Mouse (Mus musculus) liver, embryonic 11.5 days (tissue): ENCODE measurements around the gene Sox5. TPM values are rescaled to one million over a fixed set of nuclear protein-coding genes. Genes with fewer than 3 reads are reported as not detected.

ENCODE experiments used
- ATAC-seq: fragments of 200-750 bp; cut with Nextera tagmentation; replicated peaks from 2 replicates; pipeline ENCODE4 v1.8.0; 2017; ENCODE audit warnings: moderate number of reproducible peaks, mild to moderate bottlenecking, moderate TSS enrichment, moderate library complexity; ENCODE audit not compliant: low FRiP score
- DNase-seq: peaks from one replicate; pipeline ENCODE4 v3.0.0-alpha.2; 2017; ENCODE audit warnings: low spot score
- H3K27ac ChIP-seq: fragments of 300-500 bp; sonication (generic); 2 replicates; pipeline ENCODE4 v1.5.1; 2014; ENCODE audit warnings: mild to moderate bottlenecking, low read depth, low read length, control low read depth
- H3K27me3 ChIP-seq: fragments of 300-500 bp; sonication (generic); replicated peaks from 2 replicates; pipeline ENCODE4 v1.6.1; 2014; ENCODE audit warnings: low read length, mixed read lengths; ENCODE audit not compliant: control insufficient read depth, insufficient read depth
- H3K36me3 ChIP-seq: fragments of 300-500 bp; sonication (generic); 2 replicates; pipeline ENCODE4 v1.6.1; 2014; ENCODE audit warnings: mild to moderate bottlenecking, low read length, moderate library complexity, mixed read lengths; ENCODE audit not compliant: control insufficient read depth, insufficient read depth
- H3K4me1 ChIP-seq: fragments of 300-500 bp; sonication (generic); replicated peaks from 2 replicates; pipeline ENCODE4 v1.6.1; 2014; ENCODE audit warnings: low read length, mixed read lengths; ENCODE audit not compliant: control insufficient read depth, insufficient read depth
- H3K4me2 ChIP-seq: fragments of 300-500 bp; sonication (generic); 2 replicates; pipeline ENCODE4 v1.6.1; 2014; ENCODE audit warnings: mild to moderate bottlenecking, control low read depth, moderate library complexity
- H3K4me3 ChIP-seq: fragments of 300-500 bp; sonication (generic); 2 replicates; pipeline ENCODE4 v1.5.1; 2014; ENCODE audit warnings: low read depth, low read length, control low read depth
- H3K9ac ChIP-seq: fragments of 300-500 bp; sonication (generic); 2 replicates; pipeline ENCODE4 v1.6.1; 2014; ENCODE audit warnings: low read depth, low read length, control low read depth
- H3K9me3 ChIP-seq: fragments of 300-500 bp; sonication (generic); 2 replicates; pipeline ENCODE4 v1.6.1; 2016; ENCODE audit warnings: low read length, inconsistent platforms, mixed read lengths; ENCODE audit not compliant: control insufficient read depth
- WGBS: fragments of 180-500 bp; shearing (Covaris S2); extraction: QIAGEN DNeasy Blood & Tissue Kit; methylation state at CpG from one replicate; pipeline ENCODE4 v1.1.7; 2014; 5-methylcytosine and 5-hydroxymethylcytosine counted together
- polyA plus RNA-seq: library from polyadenylated mRNA; unstranded; fragments of >200 nt; fragmentation: Nextera tagmentation; extraction: Ambion mirVana; gene quantifications from 2 replicates; pipeline ENCODE4 v1.2.1, GENCODE M21; 2014

The Sox5 gene
- polyA plus RNA-seq, 1 experiment from 2014 or later, result 10.6 TPM

DNA sequence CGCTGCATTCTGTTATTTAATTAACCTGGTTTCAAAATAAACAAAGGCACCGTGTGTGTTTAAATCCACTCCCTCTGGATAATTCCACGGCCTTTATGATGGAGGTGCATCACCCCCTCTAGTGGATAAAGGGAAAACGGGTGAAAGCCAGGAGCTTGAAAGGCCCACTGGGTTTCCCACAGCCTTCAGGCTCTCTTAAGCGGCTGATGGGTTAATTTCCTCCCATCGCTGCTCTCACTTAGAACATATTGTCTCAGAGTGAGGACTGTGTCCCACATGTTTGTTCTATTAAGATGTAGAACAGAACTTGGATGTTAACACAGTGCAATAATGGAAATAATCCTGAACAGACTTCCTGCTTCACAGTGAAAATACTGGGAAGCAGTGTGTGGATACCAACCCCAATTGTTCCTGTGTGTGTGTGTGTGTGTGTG, 33.2 kb upstream of the Sox5 start:
- no peaks in the 10 kb centered on the region; the same call in 1 of the 2 replicates for H3K4me1 ChIP-seq
- ATAC-seq (no peak), DNase-seq (peak; percentile 31)
- no peak overlapping the region for H3K27ac ChIP-seq
- H3K4me3 ChIP-seq, result no peak overlapping the region
- no peak overlapping the region for H3K9ac ChIP-seq
- no peaks in the 10 kb centered on the region for H3K36me3 ChIP-seq
- H3K9me3 ChIP-seq, result no peaks in the 10 kb centered on the region
- no peaks in the 10 kb centered on the region for H3K27me3 ChIP-seq
- 24% methylated on average over 6 of the region's 6 CpGs for WGBS
- H3K4me2 ChIP-seq, result no peak overlapping the region

GRCm38 (mm10) chr6:144804321-144804720, 22.5 kb upstream of the Sox5 start:
- H3K4me1 ChIP-seq, result no peaks in the 10 kb centered on the region
- H3K4me3 ChIP-seq, result no peak overlapping the region
- ATAC-seq (no peak), DNase-seq (no peak)
- no peak overlapping the region for H3K27ac ChIP-seq
- no peaks in the 10 kb centered on the region for H3K36me3 ChIP-seq
- H3K9ac ChIP-seq, result no peak overlapping the region
- 83% methylated on average over 5 of the region's 5 CpGs for WGBS
- H3K9me3 ChIP-seq, result no peaks in the 10 kb centered on the region
- no peaks in the 10 kb centered on the region for H3K27me3 ChIP-seq
- H3K4me2 ChIP-seq, result no peak overlapping the region

- no peak overlapping the region for H3K9ac ChIP-seq
- H3K4me3 ChIP-seq, result no peak overlapping the region
- no peak for ATAC-seq
- 84% methylated on average over 1 of the region's 1 CpGs for WGBS
- H3K9me3 ChIP-seq, result no peaks in the 10 kb centered on the region
- no peaks in the 10 kb centered on the region for H3K27me3 ChIP-seq
- H3K27ac ChIP-seq, result no peak overlapping the region
- no peaks in the 10 kb centered on the region for H3K36me3 ChIP-seq
- no peak for DNase-seq
- no peaks in the 10 kb centered on the region for H3K4me1 ChIP-seq
- no peak overlapping the region for H3K4me2 ChIP-seq
Measured at GRCm38 (mm10) chr6:144803063-144803462, 21.3 kb upstream of the Sox5 start.

- ATAC-seq, result no peak
Measured at GRCm38 (mm10) chr6:144794356-144794755, 12.6 kb upstream of the Sox5 start.

GRCm38 (mm10) chr6:144792871-144793270, 11.1 kb upstream of the Sox5 start:
- WGBS, result 83% methylated on average over 8 of the region's 8 CpGs
- Histone ChIP-seq H3K9ac (no peak overlapping the region), H3K4me1 (no peaks in the 10 kb centered on the region), H3K27me3 (no peaks in the 10 kb centered on the region), H3K27ac (no peak overlapping the region), H3K36me3 (no peaks in the 10 kb centered on the region), H3K4me2 (no peak overlapping the region), H3K9me3 (no peaks in the 10 kb centered on the region), H3K4me3 (no peak overlapping the region)
- ATAC-seq, result no peak
- DNase-seq, result no peak

More at GRCm38 (mm10) chr6:144794356-144794755, 12.6 kb upstream of the Sox5 start:
- Histone ChIP-seq H3K27me3 (no peaks in the 10 kb centered on the region), H3K4me1 (no peaks in the 10 kb centered on the region), H3K36me3 (no peaks in the 10 kb centered on the region), H3K4me2 (no peak overlapping the region), H3K9ac (no peak overlapping the region), H3K27ac (no peak overlapping the region), H3K4me3 (no peak overlapping the region), H3K9me3 (no peaks in the 10 kb centered on the region)
- 74% methylated on average over 3 of the region's 3 CpGs for WGBS
- DNase-seq, result no peak

DNA sequence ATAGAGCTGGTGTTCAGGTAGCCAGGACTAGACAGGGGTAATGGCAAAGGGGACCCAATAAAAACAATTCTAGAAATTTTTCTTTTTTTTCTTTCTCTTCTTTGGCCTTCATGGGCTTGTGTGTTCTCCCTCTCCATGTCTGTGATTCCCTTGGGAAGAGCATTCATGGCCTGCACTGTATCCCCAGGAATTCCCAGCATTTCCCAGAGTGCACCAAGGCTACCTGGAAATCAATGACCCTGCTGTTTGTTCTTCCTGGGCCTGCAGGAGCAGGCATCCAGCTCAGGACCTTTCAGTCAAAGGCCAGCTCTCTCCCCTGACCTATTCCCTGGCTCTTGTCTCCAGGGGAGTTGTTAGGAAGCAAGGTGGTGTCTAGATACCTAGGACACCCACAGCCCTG, 1.5 kb upstream of the Sox5 start:
- ATAC-seq, result peak; percentile 61
- DNase-seq, result no peak
- no peak overlapping the region for H3K4me3 ChIP-seq

GRCm38 (mm10) chr6:144782866-144783265, 1.1 kb upstream of the Sox5 start:
- Histone ChIP-seq H3K27ac (peak overlapping the region; percentile 71), H3K4me2 (peak overlapping the region; percentile 88), H3K4me1 (no peaks in the 10 kb centered on the region), H3K9ac (peak overlapping the region; percentile 67), H3K27me3 (peaks cover 22% of the 10 kb centered on the region), H3K36me3 (no peaks in the 10 kb centered on the region), H3K9me3 (no peaks in the 10 kb centered on the region), H3K4me3 (peak overlapping the region; percentile 71)
- DNase-seq (no peak), ATAC-seq (0 out of 2 replicates have a peak, but pooled peaks have one; percentile 6)
- WGBS, result 11% methylated on average over 12 of the region's 12 CpGs

More for the DNA sequence above, 1.5 kb upstream of the Sox5 start:
- H3K9me3 ChIP-seq, result no peaks in the 10 kb centered on the region
- no peaks in the 10 kb centered on the region for H3K4me1 ChIP-seq
- no peak overlapping the region for H3K27ac ChIP-seq
- no peaks in the 10 kb centered on the region for H3K36me3 ChIP-seq
- peaks cover 22% of the 10 kb centered on the region for H3K27me3 ChIP-seq
- H3K4me2 ChIP-seq, result peak overlapping the region; percentile 88; the same call in 1 of the 2 replicates
- H3K9ac ChIP-seq, result no peak overlapping the region

DNA sequence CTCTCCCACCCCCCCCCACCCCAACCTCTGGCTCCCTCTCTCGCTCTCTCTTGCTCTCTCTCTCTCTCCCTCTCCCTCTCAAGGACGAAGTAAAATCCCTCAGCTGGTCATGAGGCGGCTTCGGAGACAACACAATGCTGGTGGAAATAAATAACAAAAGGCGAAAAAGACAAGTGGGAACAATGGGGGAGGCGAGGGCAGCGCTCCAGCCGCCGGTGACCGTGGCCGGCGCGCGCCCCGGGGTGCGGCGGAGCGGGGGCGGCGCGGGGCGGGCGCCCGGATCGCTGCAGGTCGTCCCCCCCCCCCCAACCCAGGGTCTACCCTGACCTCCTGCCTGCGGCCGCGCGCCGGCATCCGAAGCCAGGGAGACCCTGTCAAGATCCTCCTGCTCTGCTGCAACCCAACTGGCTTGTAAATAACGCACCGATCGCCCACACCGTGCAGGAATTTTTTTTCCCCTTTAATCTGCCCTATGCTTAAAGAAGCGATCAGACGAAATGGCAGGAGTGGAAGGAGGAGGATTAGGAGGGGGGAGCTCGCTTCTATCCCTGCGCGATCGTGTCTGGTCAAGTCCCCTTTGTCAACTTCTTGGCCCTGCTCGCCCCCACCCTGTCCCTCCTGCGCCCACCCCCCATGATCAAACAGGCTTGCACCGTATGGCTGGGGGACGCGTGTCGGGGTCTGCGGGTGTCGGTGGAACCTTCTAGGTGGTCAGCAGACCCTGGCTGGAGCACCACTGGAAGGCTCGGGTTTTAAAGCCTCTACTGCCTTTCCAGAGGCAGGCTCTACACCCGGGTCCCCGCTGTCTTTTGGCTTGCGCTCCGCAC, 467 bp upstream of the Sox5 start:
- Histone ChIP-seq H3K9ac (peak overlapping the region; percentile 67), H3K36me3 (no peaks in the 10 kb centered on the region), H3K27me3 (peaks cover 22% of the 10 kb centered on the region), H3K27ac (peak overlapping the region; percentile 71), H3K4me1 (no peaks in the 10 kb centered on the region), H3K9me3 (no peaks in the 10 kb centered on the region), H3K4me3 (peak overlapping the region; percentile 71), H3K4me2 (peak overlapping the region; percentile 88)
- 2% methylated on average over 39 of the region's 55 CpGs for WGBS
- peak; percentile 24; the same call in 1 of the 2 replicates for ATAC-seq
- DNase-seq, result peak; percentile 46
